Mouse (Mus musculus) embryonic facial prominence, embryonic 10.5 days (tissue): ENCODE results near the gene Ascc2. TPM values are rescaled to one million over a fixed set of nuclear protein-coding genes. Genes with fewer than 3 reads are reported as not detected.

Experiments used
- DNase-seq: peaks from one replicate; pipeline ENCODE4 v3.0.0-alpha.2; 2017; ENCODE audit warnings: low spot score
- H3K27ac ChIP-seq: fragments of 300-500 bp; sonication (generic); replicated peaks from 2 replicates; pipeline ENCODE4 v1.5.1; 2016; ENCODE audit warnings: mild to moderate bottlenecking
- H3K27me3 ChIP-seq: fragments of 300-500 bp; sonication (generic); replicated peaks from 2 replicates; pipeline ENCODE4 v1.6.1; 2016; ENCODE audit warnings: low read depth, mild to moderate bottlenecking; ENCODE audit not compliant: poor library complexity, severe bottlenecking
- H3K36me3 ChIP-seq: fragments of 300-500 bp; sonication (generic); replicated peaks from 2 replicates; pipeline ENCODE4 v1.6.1; 2016; ENCODE audit warnings: mild to moderate bottlenecking, moderate library complexity
- H3K4me1 ChIP-seq: fragments of 300-500 bp; sonication (generic); 2 replicates; pipeline ENCODE4 v1.6.1; 2016
- H3K4me3 ChIP-seq: fragments of 300-500 bp; sonication (generic); 2 replicates; pipeline ENCODE4 v1.5.1; 2016; ENCODE audit warnings: mild to moderate bottlenecking, moderate library complexity
- H3K9me3 ChIP-seq: fragments of 300-500 bp; sonication (generic); 2 replicates; pipeline ENCODE4 v1.6.1; 2016; ENCODE audit warnings: mild to moderate bottlenecking
- WGBS: fragments of 180-500 bp; shearing (Covaris S2); methylation state at CpG from one replicate; pipeline ENCODE4 v1.1.7; 2016; 5-methylcytosine and 5-hydroxymethylcytosine counted together
- polyA plus RNA-seq: library from polyadenylated mRNA; unstranded; fragments of >200 nt; fragmentation: Nextera tagmentation; extraction: Ambion mirVana; gene quantifications from 2 replicates; pipeline ENCODE4 v1.2.1, GENCODE M21; 2016

The Ascc2 gene
- polyA plus RNA-seq, 1 experiment from 2014 or later = 42.2 TPM

DNA sequence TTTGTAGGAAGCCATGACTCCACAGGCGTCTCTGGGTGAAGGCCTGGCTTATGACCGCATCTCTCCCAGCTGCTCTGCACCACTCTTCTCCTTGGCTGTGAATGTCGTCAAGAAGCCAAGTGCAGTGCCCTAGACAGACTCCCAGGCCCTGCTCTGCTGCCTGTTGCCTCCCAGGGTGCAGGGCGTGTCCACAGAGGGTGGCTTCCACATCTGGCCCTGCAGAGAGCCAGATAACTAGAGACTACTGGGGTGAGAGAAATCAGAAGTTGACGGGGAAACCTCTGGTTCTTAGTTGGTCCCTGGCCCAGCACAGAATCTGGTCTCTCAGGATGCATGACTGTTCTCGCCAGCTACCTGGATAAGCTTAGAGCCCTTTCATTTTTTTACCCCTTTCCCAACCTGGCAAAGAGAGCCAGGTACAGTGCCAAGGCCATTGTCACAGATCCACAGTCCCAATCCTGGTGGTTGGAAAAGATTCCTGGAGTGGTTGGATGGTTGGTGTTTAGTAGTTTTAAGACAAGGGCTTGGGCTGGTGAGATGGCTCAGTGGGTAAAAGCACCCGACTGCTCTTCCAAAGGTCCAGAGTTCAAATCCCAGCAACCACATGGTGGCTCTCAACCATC, 39.8 kb downstream of the Ascc2 start:
- no peak for DNase-seq
- Histone ChIP-seq H3K9me3 (no peaks in the 10 kb centered on the region), H3K27ac (no peak overlapping the region), H3K27me3 (no peaks in the 10 kb centered on the region), H3K36me3 (peaks cover 89% of the 10 kb centered on the region), H3K4me3 (no peak overlapping the region), H3K4me1 (peaks cover 19% of the 10 kb centered on the region)
- WGBS = 86% methylated on average over 7 of the region's 7 CpGs

DNA sequence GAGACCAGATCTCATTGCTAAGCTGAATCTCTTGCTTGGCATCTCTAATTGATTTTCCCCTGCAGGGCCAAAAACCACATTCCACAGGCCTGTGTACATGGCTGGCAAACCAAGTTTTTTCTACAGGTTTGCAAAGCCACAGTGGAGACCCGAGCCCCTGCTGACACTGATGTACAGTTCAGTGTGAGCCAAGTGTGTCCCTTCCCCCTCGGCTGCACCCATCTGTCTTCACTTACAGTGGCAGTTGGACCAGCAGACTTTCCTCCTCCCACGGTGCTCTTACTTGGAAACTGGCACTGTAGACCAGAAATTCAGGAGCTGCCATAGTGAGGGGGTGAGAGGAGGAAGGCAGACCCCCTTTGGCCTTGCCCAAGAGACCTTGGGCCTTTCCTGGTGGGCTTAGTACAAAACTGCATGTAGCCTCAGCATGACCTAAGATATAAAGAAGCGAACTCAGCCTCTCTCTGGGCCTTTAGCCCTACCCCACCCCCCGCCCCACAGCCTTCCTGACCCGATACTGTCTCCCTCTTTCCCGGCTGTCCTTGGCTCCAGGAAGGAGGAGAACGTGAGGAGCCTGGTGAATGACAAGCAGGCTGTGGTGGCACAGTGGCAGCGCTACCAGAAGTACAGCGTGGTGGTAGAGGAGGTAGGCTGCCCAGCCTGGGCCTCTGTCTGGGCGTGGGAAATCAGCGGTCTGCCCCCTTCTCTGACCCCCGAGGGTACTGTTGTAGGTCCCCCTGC, 41.3 kb downstream of the Ascc2 start:
- no peaks in the 10 kb centered on the region for H3K9me3 ChIP-seq
- peak; percentile 24 for DNase-seq
- H3K4me3 ChIP-seq = no peak overlapping the region
- H3K27me3 ChIP-seq = no peaks in the 10 kb centered on the region
- WGBS = 74% methylated on average over 13 of the region's 13 CpGs
- peaks cover 89% of the 10 kb centered on the region for H3K36me3 ChIP-seq
- H3K27ac ChIP-seq = peak overlapping the region; percentile 48; the same call in 1 of the 2 replicates
- peaks cover 19% of the 10 kb centered on the region for H3K4me1 ChIP-seq

DNA sequence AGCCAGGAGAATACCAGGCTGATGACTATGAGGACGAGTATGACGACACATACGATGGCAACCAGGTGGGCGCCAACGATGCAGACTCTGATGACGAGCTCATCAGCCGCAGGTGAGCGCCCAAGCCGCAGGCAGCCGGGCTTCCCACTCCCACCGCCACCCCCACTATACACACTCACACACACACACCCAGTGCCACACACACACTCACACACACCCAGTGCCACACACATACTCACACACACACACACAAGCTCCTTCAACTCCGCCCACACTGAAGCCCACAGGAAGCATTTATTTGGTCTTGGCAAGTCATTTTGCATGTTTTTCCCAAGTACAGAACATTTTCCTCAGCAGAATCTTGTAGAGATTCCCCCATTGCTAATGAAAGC, 41.9 kb downstream of the Ascc2 start:
- Histone ChIP-seq H3K27ac (no peak overlapping the region), H3K27me3 (no peaks in the 10 kb centered on the region), H3K4me1 (peaks cover 19% of the 10 kb centered on the region), H3K4me3 (no peak overlapping the region), H3K36me3 (peaks cover 89% of the 10 kb centered on the region), H3K9me3 (no peaks in the 10 kb centered on the region)
- DNase-seq = no peak
- 91% methylated on average over 12 of the region's 12 CpGs for WGBS

DNA sequence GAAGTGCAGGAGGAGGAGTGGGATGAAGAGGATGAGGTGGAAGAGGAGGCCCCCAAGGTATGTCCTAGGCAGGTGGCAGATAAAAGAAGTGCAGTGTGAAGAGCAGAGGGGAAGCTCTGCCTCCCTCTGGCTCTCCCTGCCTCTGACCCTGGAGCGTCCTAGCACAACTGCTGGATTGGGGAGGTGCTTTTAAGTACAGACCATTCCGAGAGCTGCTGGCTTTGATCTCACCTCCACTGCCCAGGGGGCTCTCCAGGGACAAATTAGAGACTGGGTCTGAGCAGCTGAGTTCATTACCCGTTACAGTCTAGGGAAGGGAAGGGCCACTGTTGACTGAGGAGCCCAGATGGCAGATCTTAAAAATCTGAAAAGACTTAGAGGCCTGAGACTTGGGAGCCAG, 42.6 kb downstream of the Ascc2 start:
- Histone ChIP-seq H3K27ac (no peak overlapping the region), H3K4me3 (no peak overlapping the region), H3K36me3 (peaks cover 85% of the 10 kb centered on the region), H3K4me1 (peaks cover 19% of the 10 kb centered on the region), H3K27me3 (no peaks in the 10 kb centered on the region), H3K9me3 (no peaks in the 10 kb centered on the region)
- 49% methylated on average over 3 of the region's 3 CpGs for WGBS
- DNase-seq = no peak

DNA sequence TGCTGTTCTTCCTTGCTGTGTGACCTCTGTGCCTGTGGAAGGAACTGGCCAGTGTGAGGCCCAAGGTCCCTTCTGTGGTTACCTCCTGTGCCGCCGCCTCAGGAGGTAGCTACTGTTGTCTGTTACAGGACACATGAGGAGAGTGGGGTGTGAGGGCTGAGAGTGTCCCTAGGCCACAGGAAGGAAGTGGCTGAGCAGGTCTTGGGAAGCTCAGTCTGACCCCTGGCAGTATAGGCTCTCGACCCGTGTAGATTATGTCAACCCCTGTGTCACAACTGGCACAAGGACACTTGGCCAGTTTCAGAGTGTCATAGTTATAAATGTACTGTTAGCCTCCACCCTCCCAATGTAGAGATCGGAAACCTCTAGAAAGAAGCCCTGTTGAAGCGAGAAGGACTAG, 46.0 kb downstream of the Ascc2 start:
- no peak for DNase-seq
- Histone ChIP-seq H3K9me3 (no peaks in the 10 kb centered on the region), H3K4me1 (peaks cover 16% of the 10 kb centered on the region), H3K27ac (no peak overlapping the region), H3K4me3 (no peak overlapping the region), H3K36me3 (peaks cover 60% of the 10 kb centered on the region), H3K27me3 (no peaks in the 10 kb centered on the region)
- WGBS = 92% methylated on average over 6 of the region's 6 CpGs

DNA sequence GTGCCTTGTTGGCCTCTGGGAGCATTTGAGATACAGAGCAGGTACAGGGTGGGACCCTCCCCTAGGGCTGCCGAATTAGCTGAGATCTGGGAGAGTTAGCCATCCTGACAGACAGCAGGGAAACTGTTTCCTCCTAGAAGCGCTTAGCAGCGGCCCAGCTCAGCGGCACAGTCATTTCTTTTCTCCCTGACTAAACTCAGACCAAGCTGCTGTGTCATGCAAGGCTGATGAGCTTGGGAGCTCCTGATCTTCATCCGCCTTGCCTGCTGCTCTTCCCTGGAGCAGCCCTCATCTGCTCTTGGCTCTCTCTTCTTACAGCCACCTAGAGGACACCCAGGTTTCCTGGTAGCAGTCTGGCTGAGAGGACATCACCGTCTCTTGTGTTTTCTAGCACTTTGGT, 46.6 kb downstream of the Ascc2 start:
- WGBS = 74% methylated on average over 6 of the region's 6 CpGs
- Histone ChIP-seq H3K36me3 (peaks cover 54% of the 10 kb centered on the region), H3K4me1 (peaks cover 10% of the 10 kb centered on the region)

DNA sequence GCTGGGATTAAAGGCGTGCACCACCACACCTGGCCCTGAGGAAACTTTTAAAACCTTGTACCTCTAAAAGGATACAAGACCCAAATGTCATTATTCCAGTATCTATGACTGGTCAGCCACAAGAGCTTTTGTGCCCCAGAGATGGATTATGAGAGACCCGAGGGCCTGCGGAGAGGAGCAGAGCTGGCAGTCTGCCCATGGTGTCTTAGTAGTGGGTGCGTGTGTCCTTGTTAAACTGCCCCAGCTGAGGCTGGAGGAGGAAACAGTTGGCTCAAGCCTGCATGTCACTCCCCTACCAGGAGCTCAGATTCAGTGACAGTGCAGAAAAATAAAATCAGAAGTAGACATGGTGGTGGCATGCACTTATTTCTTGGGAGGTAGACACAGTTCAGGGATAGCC, 47.5 kb downstream of the Ascc2 start:
- Histone ChIP-seq H3K4me1 (peaks cover under 1% of the 10 kb centered on the region; the same call in 1 of the 2 replicates), H3K27me3 (no peaks in the 10 kb centered on the region), H3K27ac (no peak overlapping the region), H3K9me3 (no peaks in the 10 kb centered on the region), H3K4me3 (no peak overlapping the region), H3K36me3 (peaks cover 45% of the 10 kb centered on the region)
- WGBS = 93% methylated on average over 4 of the region's 4 CpGs
- DNase-seq = no peak

More for the DNA sequence above, 46.6 kb downstream of the Ascc2 start:
- no peak overlapping the region for H3K4me3 ChIP-seq
- H3K27ac ChIP-seq = no peak overlapping the region
- no peaks in the 10 kb centered on the region for H3K27me3 ChIP-seq
- no peaks in the 10 kb centered on the region for H3K9me3 ChIP-seq
- DNase-seq = no peak

DNA sequence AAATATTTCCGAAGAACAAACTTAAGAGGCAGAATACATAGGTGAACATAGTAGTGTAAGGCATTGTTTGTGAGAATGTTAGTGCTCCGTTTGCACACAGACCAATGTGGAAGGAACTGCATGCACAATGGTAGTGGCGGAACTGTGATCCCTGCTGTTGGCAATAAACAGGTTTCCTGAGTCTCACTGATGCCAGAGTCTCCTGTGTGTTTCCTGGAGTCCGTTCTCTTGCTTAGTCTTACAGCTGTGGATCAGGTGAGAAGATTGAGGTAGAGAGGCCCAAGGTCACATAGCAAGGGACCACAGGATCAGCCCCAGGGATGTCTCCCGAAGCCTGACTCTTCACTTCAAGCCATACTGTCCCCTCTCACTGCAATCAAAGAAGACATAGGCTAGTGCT, 48.0 kb downstream of the Ascc2 start:
- Histone ChIP-seq H3K4me1 (no peaks in the 10 kb centered on the region), H3K36me3 (peaks cover 41% of the 10 kb centered on the region), H3K4me3 (no peak overlapping the region), H3K27me3 (no peaks in the 10 kb centered on the region), H3K27ac (no peak overlapping the region), H3K9me3 (no peaks in the 10 kb centered on the region)
- no peak for DNase-seq
- WGBS = 87% methylated on average over 5 of the region's 5 CpGs

DNA sequence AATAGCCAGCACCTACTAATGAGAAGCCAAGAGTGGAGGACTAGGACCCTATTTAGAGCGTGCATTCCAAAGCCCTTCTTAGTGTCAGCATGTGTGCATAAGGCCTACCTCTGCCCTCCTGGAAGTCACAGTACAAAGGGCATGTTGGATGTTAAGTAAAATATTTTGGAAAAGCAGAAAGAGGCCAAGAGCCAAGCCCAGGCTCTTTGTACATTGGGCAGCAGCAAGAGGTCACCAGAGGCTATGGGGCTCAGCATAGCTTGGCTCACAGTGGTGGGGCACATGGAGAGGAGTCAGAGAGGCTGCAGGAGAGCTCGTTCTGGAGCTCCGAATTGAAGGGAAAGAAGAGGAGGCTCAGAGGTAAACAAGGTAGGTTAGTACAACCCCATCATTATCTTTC, 49.5 kb downstream of the Ascc2 start:
- DNase-seq = no peak
- no peak overlapping the region for H3K27ac ChIP-seq
- 78% methylated on average over 3 of the region's 3 CpGs for WGBS
- H3K9me3 ChIP-seq = no peaks in the 10 kb centered on the region
- no peak overlapping the region for H3K4me3 ChIP-seq
- H3K27me3 ChIP-seq = no peaks in the 10 kb centered on the region
- no peaks in the 10 kb centered on the region for H3K4me1 ChIP-seq
- peaks cover 26% of the 10 kb centered on the region for H3K36me3 ChIP-seq

DNA sequence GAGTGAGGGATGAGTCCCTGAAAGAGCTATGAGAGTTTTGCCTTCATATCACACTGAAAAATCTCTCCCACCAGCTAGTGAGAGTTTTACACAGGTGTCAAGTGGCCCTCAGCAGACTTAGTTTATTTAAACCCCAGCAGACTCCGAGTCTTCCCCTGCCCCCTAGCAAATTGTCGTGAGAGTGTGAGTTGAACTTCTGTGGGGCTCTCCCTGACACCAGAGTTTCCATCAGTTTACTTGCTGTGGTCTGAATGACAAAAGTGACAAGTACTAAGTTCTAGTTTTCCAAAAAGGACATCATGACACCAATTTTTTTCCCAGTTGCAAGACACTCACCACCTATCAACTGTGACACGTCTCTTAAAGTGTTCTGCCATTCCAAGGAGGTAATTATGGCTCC, 50.3 kb downstream of the Ascc2 start:
- Histone ChIP-seq H3K27ac (no peak overlapping the region), H3K4me1 (no peaks in the 10 kb centered on the region), H3K27me3 (no peaks in the 10 kb centered on the region), H3K9me3 (no peaks in the 10 kb centered on the region), H3K36me3 (peaks cover 18% of the 10 kb centered on the region), H3K4me3 (no peak overlapping the region)
- 69% methylated on average over 3 of the region's 3 CpGs for WGBS
- DNase-seq = no peak

DNA sequence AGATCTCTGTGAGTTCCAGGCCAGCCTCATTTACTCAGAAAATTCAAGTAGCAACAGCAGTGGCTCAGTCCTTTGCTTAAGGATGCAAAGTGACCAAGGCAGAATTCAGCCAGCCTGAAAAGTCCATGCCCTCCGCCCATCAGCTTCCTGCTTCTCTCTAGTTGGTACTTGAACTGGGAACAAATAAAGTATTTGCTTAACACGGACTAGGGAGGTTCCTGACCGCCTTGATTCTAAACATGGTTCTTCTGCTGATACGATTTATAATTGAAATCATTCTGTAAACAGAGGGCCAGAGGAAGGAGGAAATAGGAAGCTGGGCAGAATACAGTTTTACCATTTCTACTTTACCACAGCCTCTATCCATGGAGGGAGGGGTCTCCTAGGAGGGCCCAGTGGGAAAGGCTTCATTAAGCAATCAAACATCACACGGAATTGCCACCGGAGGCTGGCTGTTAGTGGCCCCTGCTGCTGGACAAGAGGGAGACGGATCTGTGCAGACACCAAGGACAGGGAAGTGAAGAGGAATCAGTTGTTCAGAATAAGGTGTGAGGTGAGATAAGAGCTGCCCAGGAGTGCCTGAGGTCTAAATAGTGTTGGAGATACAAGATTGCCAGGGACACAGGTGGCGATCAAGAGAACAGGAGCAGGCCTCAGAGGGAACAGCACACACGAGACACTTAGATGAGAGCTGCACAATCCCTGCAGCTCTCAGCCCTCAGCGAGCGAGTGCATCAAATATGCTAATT, 51.3 kb downstream of the Ascc2 start:
- Histone ChIP-seq H3K9me3 (no peaks in the 10 kb centered on the region), H3K27ac (no peak overlapping the region), H3K36me3 (peaks cover 8% of the 10 kb centered on the region), H3K27me3 (no peaks in the 10 kb centered on the region), H3K4me1 (no peaks in the 10 kb centered on the region), H3K4me3 (no peak overlapping the region)
- WGBS = 75% methylated on average over 11 of the region's 11 CpGs
- DNase-seq = no peak

DNA sequence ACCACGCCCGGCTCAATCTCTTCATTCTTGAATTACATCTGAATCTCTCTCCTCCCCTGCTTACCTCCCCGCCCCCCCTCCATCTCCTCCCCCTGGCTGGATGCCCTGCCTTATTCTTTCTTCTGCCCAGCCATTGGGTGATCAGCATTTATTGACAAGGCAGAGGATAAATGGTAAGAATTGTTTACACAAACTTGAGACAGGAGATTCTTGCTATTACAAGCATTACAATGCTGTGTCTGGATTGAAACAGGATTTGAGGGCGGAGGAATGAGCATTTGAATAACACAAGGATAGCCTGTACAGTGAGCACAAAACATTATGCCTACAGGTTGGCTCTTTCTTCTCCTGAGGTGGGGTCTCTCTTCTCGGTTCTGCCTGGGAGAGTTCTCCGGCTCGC, 52.8 kb downstream of the Ascc2 start:
- no peaks in the 10 kb centered on the region for H3K4me1 ChIP-seq
- no peaks in the 10 kb centered on the region for H3K36me3 ChIP-seq
- WGBS = 79% methylated on average over 7 of the region's 7 CpGs
- DNase-seq = no peak
- H3K4me3 ChIP-seq = no peak overlapping the region
- no peaks in the 10 kb centered on the region for H3K27me3 ChIP-seq
- no peaks in the 10 kb centered on the region for H3K9me3 ChIP-seq
- H3K27ac ChIP-seq = no peak overlapping the region

DNA sequence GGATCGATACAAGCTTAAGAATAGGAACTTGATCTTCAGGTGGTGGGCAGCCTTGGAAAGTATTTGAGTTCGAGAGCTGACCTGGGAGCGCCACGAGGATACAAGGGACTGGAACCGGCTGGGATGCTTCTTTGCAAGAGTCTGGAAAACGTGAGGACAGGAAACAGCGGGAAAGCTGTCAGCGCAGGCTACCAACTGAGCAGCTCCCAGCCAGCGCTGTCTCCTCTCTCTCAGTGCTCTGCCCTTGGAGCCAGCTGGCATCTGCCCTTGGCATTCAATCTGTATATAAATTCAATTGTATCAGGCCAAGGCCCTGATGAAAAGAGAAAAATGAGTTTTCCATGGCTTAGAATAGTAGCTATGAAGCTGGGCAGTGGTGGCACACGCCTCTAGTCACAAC, 53.7 kb downstream of the Ascc2 start:
- Histone ChIP-seq H3K36me3 (no peaks in the 10 kb centered on the region), H3K27me3 (no peaks in the 10 kb centered on the region), H3K4me1 (no peaks in the 10 kb centered on the region), H3K27ac (no peak overlapping the region), H3K4me3 (no peak overlapping the region), H3K9me3 (no peaks in the 10 kb centered on the region)
- DNase-seq = no peak
- WGBS = 69% methylated on average over 10 of the region's 10 CpGs
